Mouse (Mus musculus): ENCODE results near the gene Akap6.

The Akap6 gene

DNA sequence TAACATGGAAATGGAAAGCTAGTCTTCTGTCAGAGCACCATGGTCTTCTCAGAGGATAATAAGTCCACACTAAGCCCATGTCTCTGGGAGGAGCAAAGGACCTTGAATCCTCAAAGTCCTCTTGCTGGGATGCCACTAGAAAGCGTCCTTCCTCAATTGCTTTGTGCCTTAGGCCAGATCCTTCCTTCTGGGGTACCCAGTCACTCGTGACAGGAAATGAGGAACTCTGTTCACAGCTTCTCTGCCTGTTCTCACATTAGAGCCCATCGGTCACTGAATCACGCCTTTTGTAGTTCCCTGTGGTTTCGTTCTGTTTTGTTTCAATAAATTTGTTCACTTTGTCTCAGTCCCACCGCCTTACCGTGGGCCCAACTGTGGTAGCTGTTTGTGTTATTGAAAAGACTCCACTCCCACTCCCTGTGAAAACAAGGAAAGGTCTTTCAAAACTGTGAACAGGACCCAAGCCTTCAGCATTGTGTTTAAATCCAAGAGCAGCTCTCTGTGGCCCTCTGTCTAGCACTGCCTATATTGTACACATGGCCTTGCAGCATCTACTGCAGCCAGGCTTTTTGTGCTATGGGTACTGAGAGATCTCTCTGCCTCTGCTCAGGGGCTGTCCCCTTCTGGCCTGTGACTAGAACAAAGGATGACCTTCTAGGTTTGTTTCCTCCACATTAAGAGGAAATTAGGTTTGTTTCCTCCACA, 151.3 kb downstream of the Akap6 start:
- DNase-seq: peak; percentile 1 to 18

DNA sequence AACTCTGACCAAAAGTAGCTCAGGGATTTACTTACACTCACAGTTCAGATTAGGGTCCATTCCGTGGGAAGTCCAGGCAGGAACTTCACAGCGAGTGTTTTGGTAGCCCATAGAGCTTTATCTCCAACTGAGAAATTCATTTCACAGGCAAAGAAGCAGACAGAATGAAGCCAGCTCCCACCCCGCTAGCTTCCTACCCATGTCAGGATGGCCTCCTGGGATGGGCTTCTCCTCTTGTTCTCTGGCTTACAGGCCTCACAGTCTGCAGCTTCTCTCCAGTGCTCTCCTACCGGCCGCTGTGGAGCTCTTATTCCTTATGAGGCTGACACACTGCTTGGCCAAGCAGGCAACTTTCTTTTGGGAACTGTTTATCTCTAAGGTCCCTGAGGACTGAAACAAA, 152.0 kb downstream of the Akap6 start:
- no peak for DNase-seq

DNA sequence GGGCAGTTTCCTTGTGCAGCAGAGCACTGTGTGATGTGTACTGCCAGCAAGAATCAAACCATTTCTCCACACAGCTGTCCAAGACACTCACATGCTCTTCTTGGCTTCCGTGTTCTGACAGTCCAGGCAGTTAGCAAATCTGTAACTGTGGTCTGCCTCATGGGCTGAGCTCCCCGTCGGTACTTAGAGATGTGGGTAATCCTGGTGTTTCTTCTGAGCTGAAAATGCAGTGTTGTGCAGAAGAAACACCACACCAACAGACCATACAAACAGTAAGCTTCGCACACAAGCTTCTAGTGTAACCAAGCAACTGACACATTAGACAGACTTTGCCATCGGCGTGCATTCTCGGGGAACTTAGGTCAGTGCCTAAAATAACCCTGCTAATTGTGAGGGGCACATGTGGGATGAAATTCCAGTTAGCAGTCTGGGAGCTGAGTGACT, 155.1 kb downstream of the Akap6 start:
- DNase-seq: no peak

DNA sequence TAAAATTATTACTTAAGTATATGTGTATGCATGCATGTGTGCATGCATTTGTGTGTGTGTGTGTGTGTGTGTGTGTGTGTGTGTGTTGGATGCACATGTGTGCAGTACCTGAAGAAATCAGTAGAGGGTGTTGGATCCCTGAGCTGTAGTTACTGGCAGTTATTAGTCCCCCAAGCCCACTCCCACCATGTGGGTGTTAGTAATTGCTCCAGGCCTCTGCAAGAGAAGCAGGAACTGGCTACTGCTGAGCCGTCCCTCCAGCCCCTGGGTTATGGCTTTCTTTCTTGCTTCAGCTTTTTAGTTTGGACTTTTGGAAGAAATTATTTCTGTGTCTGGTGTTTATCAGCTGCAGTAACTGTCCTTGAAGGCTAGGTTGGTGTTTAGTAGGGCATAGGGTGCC, 156.9 kb downstream of the Akap6 start:
- DNase-seq: no peak

DNA sequence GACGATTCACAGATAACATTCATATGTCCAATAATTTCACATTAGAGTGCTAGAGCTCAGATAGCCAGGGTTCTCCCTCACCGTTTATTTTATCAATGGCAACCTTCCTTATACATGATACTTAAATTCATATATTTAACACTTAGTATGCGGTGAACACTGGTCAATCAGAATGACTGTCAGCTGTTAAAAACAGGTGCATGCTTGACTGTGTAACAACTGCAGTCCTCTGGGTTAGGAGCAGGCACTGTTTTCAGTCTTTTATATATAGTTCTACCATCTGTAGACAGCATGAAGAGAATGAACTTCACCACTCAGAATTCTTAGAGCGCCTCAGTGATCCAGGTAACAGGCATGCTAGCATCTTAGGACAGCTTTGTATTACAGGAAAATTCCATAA, 158.1 kb downstream of the Akap6 start:
- DNase-seq: no peak

DNA sequence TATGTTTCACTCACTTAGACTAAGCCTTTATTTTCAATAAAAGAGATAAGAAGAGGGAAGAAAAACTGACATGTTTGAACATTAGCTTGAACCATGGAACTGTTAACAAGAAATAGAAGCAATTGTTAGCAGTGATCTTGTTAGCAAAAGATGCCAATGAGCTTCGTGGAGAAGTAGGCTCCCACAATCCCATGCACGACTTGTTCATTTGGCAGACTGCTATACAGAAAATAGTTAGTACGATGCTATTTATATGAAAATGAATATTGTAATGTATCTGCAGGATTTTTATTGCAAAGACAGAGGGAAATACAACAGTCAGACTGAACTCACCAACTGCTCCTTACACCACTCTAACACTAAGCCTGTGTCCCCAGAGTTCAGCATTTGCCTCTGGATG, 162.7 kb downstream of the Akap6 start:
- DNase-seq: no peak

DNA sequence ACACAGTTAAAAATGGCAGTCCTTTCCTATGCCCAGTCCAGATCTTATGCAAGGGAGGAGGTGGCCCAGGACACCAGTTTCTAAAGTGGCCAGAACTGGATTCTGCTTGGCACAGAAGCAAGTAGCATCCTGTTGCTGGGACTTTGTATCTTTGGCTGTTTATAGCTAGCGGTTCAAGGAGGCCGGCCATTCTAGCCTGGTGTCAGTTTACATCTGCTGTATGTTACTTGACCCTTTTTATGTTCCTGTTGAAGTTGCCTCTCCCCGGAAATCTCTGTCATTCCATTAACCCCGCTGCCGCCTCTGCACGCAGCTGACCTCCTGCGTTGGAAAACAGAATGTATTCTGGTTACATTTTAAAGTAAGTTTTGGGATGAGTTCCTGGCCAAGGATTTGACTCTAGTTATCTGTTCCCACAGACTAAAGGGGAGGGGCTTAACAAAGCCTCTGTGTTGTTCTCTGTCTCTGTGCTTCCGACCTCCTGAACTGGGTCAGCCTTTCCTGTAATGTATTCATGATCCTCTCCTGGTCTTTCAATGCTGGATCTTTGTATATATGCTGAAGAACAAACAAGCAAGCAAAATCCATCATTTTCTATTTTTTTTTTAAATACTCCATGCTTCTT, 168.9 kb downstream of the Akap6 start:
- peak; percentile 59 to 77 for DNase-seq

DNA sequence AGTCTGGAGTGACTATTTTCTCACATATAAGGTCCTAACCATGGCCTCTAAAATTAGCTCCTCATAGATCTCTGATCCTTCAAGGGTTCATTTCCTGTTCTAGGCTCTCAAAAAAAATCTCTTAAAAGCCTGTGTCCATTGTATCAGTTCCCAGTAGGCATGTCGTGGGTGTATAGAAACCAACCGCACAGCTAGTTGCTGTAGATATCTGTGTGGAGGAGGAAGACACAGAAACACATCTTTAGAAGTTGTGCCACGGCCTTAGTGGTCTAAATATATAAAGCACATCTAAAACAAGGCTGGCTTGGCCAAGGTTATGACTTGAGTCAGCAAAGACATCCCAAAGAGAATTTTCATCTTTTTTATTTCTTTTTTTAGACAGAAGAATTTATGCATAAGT, 172.4 kb downstream of the Akap6 start:
- DNase-seq: no peak

DNA sequence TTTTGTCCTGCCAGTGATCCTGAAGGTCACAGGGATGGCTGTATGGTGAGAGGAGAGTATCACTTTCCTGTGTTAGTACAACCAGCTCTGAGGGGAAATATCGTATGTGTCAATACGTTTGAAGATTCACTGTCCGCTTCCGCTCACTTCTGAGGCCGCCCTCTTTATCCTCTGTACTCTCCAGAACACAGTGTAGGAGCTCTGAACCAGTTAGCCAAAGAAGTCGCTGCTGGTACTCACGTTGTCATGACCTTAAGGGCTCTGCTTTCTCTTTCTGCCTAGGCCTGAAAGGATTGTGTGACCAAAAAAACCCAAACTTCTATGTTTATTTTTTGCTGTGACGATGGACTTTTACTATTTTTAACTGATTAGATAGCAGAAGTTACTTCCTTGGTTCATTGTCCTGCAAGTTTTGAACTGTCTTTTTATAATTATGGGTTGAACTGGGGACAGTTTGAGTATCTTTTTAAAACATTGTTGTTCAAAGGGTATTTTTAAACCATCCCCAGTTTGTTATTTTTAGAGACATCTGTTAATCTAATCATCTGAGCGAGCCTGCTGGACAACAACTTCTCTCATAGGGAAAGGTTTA, 175.2 kb downstream of the Akap6 start:
- DNase-seq: no peak

DNA sequence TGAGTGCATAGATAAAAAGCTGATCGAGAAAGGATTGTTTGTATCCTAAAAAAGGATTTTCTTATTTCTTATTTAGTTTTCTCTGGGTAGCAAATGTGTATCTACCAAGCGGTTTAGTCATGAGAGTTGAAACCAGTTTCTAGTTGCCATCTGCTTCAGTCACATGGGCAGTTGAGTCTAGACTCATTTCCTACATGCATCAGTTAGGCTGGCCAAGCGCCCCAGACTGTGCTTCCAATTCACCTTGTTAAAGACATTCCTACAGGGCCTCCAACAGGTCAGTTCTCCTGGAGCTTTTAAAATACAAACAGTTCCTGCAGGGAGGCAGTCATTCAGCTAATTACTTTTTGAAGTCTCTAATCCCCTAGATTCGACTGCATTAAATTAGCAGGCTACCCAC, 176.9 kb downstream of the Akap6 start:
- DNase-seq: no peak

DNA sequence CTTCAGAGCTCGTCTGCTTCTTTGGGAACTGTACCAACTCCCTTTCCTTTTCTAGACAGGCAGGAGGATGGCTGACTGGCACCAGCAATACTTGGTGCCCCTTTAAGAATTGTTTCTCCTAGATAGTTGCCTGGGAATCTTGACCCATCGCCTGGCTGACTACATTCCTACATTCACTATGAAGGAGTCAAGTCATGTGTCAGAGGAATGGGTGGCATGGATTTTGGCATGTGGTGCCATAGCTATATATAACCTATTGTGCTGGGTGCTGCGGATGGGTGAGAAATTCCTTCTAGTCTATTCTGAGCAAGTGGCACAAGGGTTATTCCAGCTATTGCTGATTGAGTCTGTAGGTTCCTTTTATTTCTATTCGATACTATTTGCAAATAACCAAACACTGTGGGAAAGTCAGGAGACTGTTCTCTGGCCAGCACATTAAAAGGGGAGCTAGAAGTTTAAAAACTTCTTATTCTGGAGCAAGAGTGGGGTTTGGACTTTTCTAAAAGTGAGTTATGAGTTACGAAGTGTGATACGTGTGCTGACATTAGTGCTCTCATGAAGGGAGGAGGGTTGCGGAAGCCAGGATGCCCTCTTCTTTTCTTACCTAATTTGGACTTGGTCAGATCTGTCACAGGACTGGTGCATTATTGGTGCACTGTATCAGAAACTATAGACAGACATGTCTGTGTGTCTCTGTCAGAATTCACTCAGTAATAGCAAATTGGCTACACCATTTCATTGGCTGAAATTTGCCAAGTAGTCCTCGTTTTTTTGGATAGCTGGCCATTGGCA, 178.0 kb downstream of the Akap6 start:
- DNase-seq: no peak

DNA sequence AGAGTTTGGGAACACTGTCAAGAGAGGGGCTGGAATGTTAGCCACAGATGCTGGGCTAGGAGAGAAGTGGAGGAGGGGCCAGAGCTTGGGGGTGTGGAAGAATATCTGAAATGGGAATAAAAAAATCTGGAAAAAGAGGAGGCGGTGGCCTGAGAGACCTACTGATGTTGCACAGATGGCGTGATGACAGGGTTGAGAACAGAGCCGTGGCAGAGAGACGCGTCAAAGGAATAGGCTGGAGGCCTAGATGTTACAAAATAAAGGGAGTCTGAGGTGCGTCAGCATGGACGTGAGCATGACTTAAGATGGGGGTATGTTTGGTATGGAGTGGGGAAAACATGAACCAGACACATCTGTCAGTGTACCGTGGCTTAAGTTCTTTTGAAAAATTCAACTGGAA, 180.1 kb downstream of the Akap6 start:
- peak; percentile 56 to 60 for DNase-seq

DNA sequence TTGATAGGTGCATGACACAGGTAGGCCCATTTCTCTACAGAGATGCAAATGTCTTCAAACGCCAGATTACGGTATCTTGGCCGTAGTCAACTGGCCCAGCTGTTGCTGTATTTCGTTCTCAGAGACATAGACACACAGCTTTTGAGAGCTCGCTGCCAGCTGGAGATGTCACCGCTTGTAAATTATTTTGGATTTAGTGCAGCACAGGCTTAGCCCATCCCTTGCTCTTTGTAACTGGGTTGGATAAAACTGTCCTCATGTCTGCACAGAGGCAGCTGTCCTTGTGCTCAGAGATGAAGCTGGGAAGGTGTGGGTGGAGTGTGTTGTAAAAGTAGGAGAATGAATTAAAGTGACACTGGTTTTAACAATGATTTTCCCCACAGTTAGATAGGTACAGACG, 193.3 kb downstream of the Akap6 start:
- DNase-seq: peak; percentile 47 to 50

DNA sequence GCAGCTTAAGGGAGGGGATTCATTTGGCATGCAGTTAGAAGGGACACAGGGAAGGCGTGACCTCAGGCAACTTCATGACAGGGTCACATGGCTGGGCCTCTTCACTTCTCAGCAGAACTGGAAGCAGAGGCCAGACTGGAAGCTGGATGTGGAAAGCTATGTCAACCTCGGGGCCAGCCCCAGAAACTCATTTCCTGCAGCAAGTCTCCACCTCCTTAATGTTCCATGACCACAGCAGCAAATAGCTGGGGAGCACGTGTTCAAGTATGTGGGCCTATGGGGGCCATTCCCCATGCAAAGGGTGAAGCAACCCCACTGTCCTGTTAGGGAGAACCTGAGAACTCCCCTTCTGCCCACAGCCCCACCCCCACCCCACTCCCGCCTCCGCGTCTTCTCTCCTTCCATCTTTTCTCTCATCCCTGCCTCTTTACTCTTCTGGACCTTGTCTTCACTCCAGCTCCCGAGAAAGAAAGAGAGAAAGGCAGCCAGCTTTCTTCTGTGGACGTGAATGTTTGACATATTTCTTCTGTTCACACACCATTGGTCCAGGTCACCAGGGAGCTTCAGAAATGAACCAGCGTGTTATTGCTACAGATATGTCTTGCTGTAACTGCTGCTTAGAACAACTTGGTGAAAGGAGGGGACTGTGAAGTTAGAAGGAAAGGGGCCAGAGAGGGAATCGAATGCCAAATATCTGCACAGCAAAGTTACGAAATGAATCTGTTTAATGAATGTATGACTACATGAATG, 194.6 kb downstream of the Akap6 start:
- peak in 1 of 2 experiments; percentile 46 for DNase-seq

DNA sequence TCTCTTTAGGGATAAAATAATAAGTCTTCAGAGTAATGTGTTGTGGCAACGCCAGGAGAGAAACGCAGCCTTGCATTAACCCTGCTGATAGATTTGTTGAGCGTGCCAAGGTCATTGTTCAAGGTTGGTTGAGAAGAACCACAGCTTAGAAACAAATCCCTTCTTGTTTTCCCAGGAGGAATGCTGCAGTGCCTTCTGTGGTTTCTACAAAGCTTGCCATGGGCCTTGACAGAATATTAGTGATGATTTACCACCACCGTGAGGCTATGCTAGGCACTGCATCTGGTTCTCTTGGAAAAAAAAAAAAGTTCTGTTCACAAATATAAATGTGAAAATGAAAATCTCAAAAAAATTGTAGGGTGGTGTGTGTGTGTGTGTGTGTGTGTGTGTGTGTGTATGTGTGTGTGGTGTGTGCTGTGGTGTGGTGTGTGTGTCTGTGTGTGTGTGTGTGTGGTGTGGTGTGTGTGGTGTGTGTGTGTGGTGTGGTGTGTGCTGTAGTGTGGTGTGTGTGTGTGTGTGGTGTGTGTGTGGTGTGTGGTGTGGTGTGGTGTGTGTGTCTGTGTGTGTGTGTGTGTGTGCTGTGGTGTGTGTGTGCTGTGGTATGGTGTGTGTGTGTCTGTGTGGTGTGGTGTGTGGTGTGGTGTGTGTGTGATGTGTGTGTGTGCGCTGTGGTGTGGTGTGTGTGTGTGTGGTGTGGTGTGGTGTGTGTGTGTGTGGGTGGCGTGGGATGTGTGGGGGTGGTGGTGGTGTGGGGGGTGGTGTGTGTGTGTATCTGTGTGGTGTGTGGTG, 196.7 kb downstream of the Akap6 start:
- peak; percentile 67 to 74 for DNase-seq

DNA sequence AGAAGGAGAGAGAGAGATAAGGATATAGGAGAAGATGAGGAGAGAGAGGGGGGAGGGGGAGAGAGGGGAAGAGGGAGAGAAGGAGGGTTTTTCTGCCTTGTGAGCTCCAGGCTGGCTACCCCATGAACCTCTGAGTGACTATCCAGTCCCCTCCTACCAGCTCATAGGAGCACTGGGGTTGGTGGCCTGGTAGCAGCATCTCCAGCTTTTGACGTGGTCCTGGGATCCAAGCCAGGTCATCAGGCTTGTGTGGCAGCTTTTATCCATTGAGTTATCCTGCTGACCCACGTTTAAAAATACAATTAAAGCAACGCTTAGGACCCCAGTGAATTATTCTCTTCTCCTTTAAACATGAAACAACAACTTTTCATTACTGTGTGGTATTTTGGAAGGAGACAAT, 197.6 kb downstream of the Akap6 start:
- no peak for DNase-seq

DNA sequence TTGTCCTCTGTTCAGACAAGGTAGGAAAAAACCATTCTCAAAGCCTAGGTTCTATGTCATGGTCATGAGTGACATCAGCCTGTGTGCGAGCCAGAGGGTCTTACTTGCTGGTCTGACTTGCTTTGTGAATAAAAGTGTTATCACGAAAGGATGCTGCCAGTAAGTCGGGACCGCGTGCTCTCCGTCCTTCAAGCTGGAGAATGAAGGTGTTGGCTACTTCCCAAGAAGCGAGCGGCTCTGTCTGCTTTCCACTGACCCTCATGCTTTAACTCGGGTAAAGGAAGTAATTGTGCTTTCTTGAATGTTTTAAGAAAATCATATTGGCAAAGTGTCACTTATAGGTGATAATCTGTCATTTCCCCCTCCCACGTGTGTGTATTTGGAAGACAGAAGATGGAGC, 198.9 kb downstream of the Akap6 start:
- no peak for DNase-seq

DNA sequence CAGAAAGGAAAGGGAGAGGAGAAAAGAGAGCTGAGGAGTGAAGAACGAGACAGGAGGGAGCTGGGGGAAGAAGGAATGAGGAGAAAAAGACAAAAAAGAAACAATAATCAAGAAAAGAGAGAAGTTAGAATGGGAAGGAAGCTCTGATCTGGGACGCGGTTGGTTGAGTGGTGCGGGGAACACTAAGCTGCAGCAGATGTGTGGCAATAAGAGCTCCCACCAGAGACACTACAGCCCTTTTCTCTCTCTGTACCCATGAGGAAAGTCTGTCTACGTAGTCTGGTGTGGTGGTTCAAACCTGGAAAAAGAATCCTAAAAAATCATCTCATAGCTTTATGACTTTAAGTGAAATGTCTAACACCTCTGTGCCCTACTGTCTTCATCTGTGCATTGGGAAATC, 204.9 kb downstream of the Akap6 start:
- DNase-seq: no peak

DNA sequence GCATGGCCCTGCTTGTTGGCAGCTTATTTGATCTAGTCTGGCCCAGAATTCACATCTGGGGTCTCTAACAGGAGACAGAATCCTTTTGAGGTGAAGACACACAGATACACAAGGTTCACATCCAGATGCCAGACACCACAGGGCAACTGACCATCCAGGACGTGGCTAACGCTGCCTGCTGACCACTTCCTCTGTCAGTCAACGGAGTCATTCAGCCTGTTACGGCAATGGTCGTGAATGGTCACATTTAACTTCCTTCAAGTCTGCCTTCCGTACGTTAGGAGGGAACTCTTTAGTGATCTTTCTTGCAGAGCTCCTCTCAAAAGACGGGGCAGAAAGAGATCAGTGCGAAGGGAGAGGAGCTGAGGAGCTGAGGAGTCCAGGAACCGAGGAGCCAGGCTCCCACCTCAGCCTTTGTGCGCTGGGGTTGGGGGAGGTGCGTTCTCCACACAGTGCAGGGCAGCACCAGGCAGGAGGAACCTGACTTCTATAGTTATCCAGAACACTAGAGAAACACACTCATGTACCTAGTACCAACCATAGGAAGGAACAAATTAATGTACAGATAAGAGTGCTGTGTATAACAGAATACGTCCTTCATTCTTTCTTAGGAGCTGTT, 209.4 kb downstream of the Akap6 start:
- DNase-seq: no peak

DNA sequence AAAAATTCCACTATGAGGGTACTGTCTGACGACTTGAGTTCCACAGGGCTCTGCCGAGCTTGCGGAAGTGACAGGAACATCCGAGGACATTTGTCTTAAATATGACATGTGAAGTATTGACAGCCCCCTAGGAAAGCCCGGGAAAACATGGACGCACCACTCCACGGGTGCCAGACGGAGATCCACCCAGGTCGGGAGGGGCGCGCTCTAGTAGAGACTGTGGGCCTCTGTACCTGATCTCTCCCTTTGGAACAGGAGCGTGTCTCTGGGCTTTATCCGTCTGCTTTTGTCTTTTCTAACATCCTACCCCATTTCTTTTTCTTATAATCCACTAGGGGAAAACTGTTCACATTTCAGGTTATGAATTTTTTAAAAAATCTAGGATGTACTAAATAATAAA, 211.2 kb downstream of the Akap6 start:
- DNase-seq: no peak

DNA sequence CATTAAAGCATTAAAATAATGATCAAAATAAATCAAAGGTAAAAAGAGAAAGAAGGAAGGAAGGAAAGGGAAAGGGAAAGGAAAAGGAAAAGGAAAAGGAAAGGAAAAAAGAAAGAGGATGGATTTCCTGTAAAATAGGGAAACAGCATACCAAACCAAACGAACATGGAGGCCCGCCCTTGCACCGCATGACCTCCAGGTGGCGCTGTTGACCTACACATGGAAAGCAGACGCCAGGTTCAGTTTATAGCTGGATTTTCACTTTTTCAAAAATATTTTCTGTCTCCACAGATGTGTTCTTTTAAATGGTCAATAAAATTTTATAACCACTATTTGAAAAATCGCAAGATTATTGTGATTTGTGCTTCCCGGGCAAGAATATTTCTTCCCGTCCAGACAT, 211.6 kb downstream of the Akap6 start:
- DNase-seq: peak; percentile 87 to 89

DNA sequence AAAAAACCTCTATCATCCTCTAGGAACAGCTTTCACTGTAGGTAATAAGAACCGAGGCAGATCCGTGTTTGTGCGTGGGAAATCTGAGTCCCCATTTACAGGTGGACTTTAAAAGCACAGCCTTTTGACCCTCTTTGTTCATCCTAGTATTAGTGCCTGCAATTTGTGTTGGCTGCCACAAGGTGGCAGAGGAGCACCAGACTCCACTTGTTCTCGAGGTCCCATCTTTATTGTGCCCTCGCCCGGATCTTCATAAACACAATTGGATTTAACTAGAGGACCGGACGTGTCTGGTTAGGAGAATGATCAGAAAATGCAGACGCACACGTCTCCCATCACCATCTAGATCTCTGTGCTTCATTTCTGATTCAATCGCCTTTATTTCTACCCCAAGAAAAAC, 219.8 kb downstream of the Akap6 start:
- peak; percentile 42 to 50 for DNase-seq

Data from kidney, postnatal 4 days (tissue).